Mouse (Mus musculus): ENCODE data around the gene Itpkc.
"Not testable (repeated sequence)": the region's sequence is repeated elsewhere in the genome, so short reads cannot be mapped to it uniquely, and the experiment has no call there.

Itpkc gene

DNA sequence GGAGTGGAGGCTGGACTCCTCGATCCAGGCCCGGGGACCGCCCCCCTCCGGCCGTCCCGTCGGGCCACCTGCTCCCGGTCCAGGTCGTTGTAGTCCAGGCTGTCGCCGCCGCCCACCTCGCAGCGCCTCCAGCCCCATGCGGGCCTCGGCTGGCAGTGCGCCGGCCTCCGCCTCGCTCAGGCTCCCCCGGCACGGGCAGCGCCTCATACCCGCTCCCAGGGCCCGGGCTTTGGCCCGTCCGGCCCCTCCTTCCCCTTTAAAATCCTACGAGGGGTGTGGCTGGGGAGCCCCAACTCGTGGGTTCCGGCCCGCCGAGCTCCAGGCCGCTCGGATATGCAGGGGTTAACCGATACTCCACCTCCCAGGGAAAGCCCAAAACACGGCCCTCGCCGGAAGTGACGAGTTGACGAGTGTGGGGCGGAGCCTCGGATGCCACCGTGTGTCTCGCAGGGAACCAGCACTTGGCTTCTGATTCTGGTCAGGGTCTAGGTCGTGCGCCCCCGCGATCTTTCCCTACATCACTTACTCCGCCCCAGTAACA, at the start of gene Itpkc:
Itpkc (minus strand) TSS at position 381 of the 541 bp plus-strand sequence.
- DNase-seq (ENCODE audit: low spot score), result peak; percentile 94

DNA sequence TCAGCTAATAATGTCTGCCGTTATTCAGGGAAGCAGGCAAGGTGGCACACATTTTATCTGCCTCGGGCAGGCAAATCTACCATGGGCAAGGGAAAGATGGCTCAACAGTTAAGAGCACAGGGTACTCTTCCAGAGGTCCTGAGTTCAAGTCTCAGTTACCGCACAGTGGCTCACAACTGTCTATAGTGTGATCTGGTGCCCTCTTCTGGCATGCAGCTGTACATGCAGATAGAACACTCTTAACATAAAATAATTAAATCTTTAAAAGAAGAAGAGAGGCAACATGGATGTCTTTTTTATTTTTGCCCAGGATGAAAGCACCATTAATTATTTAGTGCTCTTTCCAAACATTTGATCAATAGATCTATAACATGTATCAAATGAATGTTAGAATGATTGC, 48.7 kb upstream of the Itpkc start:
- DNase-seq (ENCODE audit: low spot score), result no peak

DNA sequence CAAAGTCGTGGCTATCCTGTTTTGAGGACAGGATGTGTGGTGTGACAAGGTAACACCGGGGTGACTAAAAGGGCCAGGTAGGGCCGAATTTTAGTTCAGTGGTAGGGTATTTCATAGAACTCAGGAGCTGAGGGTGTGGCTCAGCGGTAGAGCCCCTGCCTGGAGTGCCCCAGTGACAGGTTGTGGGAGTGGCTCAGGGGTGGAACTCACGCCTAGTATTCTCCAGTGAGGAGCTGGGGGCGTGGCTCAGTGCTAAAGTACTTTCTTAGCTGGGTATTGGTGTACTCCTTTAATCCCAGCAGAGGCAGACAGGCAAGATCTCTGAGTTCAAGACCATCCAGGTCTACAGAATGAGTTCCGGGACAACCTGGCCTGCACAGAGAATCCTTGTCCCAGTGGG, 47.6 kb upstream of the Itpkc start:
- no peak for DNase-seq (ENCODE audit: low spot score)

DNA sequence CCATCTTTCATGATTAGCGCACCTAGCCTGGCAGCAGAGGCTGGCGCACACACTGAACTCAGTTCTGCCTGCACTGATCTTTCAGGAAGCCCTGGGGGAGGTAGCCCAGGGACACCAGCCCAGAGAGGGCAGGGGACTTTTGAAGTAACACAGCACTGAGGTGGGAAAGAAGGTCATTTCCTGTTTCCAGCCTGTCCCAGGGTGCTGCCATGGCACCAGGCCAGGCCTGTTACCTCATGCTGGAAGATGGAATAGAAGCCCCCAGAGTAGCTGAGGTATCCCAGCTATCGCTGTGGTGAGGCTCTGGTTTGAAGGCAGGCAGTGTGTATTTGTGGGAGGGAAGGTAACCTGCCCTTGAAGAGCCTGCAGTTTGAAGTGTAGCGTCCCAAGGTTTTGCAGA, 46.5 kb upstream of the Itpkc start:
- no peak for DNase-seq (ENCODE audit: low spot score)

DNA sequence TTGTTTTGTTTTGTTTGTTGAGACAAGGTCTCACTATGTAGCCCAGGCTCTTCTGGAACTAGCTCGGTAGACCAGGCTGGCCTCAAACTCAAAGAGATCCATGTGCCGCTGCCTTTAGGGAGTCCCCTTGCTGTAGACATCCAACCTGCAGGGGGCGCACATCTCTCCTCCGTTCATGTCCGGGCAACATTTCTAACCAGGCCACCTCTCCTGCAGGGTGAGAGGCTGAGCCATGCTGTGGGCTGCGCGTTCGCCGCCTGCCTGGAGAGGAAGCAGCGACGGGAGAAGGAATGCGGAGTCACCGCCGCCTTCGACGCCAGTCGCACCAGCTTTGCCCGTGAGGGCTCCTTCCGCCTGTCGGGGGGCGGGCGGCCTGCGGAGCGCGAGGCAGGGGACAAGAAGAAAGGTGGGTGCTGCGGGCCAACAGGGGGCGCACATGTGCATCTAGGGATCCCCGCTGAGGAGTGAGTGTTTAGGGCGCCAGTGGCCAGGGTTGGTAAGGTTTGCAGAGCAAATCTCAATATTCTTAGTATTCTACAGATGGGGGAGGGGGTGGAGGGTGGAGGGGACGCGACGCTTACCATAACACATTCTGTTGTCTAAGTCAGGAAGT, 45.4 kb upstream of the Itpkc start:
- no peak for DNase-seq (ENCODE audit: low spot score)

DNA sequence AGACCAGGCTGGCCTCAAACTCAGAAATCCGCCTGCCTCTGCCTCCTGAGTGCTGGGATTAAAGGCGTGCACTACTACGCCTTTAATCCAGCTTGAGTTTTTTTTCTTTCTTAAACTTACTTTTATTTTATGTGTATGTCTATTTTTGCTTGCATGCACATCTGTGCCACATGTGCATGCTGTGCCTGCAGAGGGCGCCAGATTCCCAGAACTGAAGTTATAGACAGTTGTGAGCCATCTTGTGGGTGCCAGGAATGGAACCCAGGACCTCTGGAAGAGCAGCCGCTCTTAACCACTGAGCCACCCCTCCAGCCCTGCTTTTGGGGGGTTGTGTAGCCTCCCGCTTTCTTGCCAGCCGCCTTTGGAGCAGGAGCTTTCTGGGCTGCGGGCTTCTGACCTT, 43.0 kb upstream of the Itpkc start:
- DNase-seq (ENCODE audit: low spot score), result no peak

DNA sequence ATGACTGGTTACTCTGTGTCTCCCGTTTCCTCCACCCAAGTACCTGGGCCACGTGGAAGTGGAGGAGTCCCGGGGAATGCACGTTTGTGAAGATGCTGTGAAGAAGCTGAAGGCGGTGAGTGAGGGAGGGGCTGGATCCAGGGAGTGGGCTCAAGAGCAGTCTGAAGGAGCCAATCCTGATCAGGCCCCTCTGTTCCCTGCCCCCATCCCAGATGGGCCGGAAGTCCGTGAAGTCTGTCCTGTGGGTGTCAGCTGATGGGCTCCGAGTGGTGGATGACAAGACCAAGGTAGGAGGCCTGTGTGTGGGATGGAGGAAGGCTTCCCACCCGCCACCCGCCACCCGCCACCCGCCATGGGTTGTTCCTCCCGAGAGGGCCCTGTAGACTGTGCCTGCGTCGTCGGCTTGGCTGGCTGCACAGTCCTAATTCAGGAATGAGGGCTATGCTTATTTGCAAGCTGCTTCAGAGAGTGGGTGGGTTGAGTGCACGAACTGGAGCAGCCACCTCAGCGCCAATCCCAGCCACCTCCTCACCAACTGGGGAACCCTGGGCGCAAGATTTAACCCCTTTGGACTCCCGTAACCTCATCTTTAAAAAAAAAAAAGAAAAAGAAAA, 38.2 kb upstream of the Itpkc start:
- no peak for DNase-seq (ENCODE audit: low spot score)

DNA sequence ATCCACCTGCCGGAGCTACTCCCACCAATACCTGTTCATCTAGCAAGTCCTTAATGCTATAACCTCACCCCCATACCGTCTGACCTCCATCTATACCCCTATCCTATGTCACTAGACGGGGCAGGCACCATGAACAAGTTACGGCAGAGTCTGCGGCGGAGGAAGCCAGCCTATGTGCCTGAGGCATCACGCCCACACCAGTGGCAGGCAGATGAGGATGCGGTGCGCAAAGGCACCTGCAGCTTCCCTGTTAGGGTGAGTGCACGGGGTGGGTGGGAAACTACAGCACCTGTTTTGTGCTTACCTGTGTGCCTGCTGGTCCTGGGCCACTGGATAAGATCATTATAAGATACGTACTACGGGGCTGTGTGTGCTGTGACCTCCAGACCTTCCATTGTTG, 36.3 kb upstream of the Itpkc start:
- no peak for DNase-seq (ENCODE audit: low spot score)

DNA sequence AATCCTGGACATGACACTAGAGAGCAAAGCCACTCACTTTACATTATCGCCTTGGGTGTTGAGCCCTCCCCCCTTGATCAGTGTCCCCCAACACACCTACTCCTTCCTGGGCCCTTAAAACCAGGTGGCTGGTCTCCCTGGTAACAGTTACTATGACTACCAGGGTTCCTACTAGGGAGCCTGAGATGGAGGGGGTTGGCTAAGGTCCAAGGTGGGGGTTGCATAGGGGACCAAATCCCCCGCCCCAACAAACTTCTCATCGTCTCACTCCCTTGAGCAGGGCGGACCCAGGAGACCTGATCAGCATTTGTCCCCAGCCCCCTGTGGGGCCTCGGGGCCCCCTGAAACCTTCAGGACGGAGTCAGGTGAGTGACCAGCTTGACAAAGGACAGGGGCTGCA, 33.4 kb upstream of the Itpkc start:
- DNase-seq (ENCODE audit: low spot score), result no peak

DNA sequence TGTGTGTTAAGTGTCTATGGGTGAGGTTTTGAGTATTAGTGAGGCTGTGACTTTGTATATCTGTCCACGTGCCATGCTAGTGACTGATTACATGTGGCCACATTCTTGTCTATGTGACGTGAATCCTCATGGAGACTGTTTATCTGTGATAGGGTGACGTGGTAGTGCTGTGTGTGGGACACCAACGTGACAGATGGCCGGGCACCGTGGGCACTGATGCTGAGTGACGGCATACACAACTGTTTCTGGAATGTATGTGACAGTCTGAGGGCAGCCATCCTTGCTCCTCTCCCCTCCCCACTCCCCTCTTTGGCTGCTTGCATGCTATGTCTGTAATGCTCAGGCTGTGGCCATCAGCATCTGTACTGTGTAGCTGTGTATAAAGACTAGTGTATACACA, 32.4 kb upstream of the Itpkc start:
- DNase-seq (ENCODE audit: low spot score), result no peak

DNA sequence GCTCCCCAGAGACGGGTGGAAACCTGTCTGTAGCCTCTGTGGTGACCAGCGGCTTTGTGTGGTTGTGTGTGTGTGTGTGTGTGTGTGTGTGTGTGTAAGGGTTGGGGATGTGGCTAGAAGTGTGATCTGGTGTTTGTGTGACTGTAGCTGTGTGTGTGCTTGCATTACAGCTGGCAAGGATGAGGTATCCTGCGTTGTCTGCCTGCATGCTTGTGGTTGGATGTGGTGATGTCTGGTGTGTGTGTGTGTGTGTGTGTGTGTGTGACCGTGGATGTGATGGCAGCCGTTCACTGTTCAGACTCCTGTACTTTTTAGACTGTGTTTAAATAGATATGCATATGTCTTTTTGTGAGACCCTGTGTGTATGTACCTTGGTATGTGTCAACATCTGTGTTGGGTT, 31.3 kb upstream of the Itpkc start:
- no peak for DNase-seq (ENCODE audit: low spot score)

DNA sequence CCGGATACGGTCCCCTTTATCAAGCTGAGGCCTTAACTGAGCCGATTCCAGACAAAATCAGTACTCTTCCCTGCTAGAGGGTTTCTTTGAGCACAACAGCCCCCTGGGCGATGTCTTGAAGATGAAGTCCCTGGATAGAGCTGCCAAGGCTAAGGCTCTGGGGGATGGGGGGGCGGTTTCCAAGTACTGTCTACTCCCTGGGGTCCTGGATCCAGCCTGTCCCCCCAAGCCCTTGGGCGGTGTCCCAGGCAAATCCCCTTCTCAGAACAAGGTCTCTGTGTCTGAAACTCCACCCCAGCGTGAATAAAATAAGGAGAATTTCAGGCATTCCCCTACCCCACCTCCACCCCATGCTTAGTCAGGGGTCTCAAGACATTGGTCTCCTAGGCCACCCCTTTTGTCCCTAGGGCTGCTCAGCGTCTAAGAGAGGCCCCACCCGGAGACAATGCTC, 30.8 kb upstream of the Itpkc start:
- DNase-seq (ENCODE audit: low spot score), result no peak

DNA sequence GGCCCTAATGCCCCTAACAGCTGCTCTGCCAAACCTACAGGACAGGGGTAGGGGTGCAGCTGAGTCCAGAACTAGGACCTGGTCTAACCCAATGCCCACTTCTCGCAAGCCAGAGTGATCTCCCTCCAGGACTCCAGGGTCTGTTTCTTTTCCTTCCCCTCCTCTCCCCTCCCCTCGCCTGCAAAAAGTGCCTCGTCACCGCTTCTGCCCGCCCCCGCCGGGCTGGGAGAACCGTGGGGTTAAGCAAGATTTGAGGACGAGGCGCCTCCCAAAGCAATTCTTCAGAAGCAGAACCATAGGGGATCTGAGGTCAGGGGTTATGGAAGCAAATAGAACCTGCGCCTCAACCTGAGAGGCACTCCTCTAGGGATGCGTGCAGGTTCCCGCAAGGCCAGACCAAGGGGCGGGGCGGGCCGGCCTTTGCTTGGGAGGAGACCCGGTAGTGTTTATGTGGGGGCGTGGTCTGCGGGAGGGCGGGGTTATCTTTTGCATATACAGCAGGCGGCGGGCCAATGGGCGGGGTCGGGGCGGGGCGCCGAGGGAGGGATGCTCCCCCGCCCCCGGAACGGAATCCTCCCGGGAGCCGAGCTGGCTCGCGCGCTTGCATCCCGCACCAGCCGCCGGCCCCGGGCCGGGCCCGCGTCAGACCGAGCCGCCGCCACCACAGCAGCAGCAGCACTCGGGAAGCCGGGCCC, 29.9 kb upstream of the Itpkc start, which contains the start of gene Numbl:
Numbl (plus strand) TSS at position 229 of the 695 bp plus-strand sequence.
- peak; percentile 92 for DNase-seq (ENCODE audit: low spot score)

DNA sequence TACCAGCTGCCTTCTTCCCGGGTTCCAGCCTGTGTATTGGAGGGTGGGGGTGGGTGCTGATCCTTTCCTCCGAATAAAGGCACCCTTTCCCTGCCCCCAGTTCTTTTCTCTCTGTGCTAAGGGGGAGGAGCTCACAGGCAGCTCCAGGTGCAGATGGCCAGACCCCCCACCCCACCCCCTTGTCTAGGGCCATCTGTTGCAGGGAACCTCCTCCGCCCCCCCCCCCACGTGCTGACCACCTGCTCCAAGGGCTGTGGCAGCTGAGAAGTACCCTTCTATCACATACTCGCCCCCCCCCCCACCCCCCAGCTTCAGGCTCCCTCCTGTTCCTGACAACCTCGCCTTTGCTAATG, 29.4 kb upstream of the Itpkc start:
- no peak for DNase-seq (ENCODE audit: low spot score)

DNA sequence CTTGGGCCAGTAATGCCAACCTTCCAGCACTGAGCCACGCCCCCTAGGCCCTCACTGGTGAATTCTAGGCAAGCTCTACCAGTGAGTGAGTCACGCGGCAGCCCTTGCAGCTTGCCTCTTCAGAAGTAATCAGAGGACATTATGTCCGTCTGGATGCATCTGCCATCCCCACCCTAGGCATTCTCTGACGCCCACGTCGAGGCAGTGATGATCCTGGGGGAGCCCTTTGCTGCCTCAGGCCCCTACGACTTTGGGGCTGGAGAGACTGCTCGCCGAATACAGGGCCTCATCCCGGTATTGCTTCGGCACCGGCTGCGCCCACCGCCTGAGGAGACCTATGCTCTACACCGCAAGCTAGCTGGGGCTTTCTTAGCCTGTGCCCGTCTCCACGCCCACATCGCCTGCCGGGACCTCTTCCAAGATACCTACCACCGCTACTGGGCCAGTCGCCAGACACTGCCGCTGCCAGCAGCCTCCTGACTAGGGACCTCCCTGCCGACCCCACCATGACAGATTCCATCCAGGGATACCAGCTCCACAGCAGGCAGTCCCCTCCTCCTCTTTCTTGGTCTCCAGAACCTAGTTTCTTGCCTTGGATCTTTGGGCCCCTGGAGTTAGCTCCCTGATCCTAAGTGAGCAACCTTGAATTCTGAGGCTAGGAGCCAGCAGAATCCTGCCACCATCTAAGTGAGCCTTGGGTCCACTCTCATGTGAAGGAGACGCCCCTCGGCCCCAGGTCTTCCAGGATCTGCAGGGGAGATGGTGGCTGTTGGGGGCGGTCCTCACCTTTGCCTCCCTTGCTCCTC, 28.8 kb upstream of the Itpkc start:
- DNase-seq (ENCODE audit: low spot score), result no peak

DNA sequence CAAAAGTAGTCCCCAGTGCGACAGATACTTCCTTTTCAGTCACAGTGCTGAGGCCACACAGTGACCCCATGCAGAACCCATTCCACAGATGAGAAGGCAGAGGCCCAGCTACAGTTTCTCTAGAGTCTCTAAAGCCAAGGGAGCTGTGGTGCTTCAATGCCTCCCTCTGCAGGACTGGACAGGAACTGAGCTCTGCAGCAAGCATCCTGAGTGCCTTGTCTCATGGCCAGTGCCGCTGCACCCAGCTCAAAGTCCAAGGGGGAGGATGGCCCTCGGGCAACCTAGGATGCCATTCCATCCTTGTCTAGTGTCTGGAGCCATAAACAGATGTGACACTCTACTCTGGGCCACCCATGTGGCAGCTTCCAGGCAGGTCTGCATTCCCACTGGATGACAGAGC, 27.3 kb upstream of the Itpkc start:
- no peak for DNase-seq (ENCODE audit: low spot score)

DNA sequence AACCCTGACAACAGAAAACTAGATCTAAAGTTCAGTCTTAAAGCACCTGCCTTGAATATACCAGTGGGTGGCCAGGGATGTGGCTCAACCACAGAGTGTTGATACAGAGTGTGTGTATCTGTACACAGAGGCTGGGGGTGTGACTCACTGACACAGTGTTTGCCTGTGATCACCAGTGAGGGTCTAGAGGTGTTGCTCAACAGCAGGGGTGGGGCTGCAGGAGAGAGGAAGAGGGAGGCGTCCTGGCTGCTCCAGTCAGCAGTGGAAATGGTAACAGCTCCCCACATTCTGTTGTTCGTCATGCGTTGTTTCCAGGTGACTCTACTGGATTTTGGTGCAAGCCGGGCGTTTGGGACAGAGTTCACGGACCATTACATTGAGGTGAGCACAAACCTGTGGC, 23.5 kb upstream of the Itpkc start:
- peak; percentile 66 for DNase-seq (ENCODE audit: low spot score)

DNA sequence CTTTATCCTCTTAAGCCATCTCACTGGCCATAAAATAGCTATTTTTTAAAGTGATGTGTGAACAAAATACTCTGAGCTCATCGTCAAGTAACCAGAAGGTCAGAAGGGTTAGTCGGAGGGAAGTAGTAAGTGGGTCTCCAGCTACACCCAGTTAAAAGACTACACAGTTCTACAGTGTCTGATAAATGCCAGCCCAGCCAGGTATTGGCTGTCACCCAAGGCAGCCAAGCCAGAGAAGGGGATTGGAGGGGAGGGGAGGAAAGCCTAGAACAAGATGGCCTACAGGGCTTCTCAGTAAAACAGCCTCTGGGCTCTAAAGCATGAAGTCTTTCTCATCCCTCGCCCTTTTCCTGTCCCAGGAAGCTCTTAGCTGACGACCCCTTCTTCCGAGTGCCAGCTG, 21.5 kb upstream of the Itpkc start:
- no peak for DNase-seq (ENCODE audit: low spot score)

DNA sequence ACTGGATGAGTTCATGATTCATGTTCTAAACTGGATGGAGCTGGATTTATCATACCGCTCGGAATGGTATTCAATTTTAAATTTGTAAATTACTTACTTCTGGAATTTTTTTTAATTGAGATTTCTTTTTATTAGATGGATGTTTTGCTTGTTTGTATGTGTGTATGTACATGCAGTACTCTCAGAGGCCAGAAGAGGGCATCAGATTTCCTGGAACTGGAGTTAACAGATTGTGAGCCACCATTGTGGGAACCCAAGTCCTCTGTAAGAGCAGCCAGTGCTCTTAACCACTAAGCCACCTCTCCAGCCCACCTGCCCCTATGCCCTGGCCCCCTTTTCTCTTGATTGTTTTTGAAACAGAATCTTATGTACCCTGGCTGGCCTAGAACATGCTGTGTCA, 20.7 kb upstream of the Itpkc start:
- DNase-seq (ENCODE audit: low spot score), result no peak

DNA sequence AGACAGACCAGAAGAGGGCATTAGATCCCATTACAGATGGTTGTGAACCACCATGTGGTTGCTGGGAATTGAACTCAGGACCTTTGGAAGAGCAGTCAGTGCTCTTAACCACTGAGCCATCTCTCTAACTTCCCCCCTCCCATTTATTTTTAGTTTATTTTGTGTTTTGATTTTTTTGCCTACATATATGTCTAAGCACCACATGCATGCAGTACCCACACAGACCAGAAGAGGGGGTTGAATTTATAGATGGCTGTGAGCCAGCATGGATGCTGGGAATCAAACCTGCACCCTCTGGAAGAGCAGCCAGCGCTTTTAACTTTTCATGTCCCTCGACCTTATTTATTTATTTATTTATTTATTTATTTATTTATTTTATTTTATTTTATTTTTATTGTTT, 15.6 kb upstream of the Itpkc start:
- not testable (repeated sequence) for DNase-seq (ENCODE audit: low spot score)

DNA sequence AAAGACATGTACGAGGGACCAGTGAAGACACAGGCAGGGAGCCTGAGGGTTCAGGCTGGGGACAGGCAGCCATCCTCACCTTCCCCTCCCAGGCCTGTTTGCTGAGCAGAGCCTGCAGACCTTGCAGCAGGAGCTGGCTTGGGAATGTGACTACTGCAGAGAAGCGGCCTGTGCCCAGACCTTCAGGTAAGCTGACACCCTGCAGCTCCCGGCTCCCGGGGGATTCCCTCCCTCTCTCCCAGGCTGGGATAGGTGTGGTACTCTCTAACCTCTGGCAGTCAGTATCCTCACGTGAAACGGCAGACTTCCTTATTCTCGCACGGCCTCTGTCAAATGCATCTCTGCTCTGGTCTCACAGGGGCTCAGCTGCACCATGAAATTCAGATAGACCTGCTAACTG, 14.8 kb upstream of the Itpkc start:
- no peak for DNase-seq (ENCODE audit: low spot score)

DNA sequence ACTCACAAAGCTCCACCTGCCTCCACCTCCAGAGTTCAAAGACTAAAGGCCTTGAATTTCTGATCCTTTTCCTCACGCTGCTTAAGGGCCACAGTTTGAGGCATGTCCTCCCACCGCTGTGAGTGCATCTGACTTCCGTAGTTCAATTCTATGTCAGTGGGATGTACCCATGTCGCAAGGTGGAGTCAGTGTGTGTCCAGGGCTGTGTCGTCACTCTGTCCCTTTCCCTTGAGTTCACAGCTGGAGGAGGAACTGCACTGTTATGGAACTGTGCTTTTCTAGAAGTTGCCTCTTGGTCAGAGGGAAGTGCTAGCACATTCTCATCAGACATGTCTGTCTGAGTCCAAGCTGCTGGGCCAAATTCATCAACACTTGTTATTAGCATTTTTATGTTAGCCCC, 10.1 kb upstream of the Itpkc start:
- peak; percentile 47 for DNase-seq (ENCODE audit: low spot score)

DNA sequence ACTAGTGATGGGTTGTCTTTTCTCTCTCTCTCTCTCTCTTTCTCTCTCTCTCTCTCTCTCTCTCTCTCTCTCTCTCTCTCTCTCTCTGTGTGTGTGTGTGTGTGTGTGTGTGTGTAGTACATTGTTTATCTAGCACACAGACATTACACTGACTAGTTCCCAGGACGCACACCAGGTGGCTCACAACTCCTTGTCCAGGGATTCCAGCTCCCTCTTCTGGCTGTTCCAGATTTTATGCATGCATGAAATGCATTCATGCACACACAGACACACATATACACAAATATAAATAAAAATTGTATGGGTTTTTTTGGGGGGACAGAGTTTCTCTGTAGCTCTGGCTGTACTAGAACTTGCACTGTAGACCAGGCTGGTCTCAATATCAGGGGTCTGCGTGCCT, 9.1 kb upstream of the Itpkc start:
- no peak for DNase-seq (ENCODE audit: low spot score)
